Mouse (Mus musculus): ENCODE results near the gene Tsga10. TPM values are rescaled to one million over a fixed set of nuclear protein-coding genes. Genes with fewer than 3 reads are reported as not detected.

Tsga10 gene
- total RNA-seq, 1 experiment, result 2.6 TPM

- H3K36me3 ChIP-seq (ENCODE audit: control insufficient read depth, insufficient read depth, low read length, poor library complexity, severe bottlenecking), result no peaks in the 10 kb centered on the region
- H3K27ac ChIP-seq (ENCODE audit: insufficient read depth, low read depth, low read length, poor library complexity, severe bottlenecking), result no peak overlapping the region
- no peak overlapping the region for H3K9ac ChIP-seq (ENCODE audit: insufficient read depth, low read depth, low read length, poor library complexity, severe bottlenecking)
- no peak for DNase-seq (ENCODE audit: low read depth, low spot score)
- in situ Hi-C loops (cut with MboI; ENCODE audit: low sequenced_read_pairs in 2 of 2, unreplicated experiment in 2 of 2), result no loop called here
- no peaks in the 10 kb centered on the region for H3K9me3 ChIP-seq (ENCODE audit: control insufficient read depth, insufficient read depth, low read depth, low read length)
- no peak overlapping the region for H3K4me3 ChIP-seq (ENCODE audit: insufficient read depth in 1 of 2, low read depth in 1 of 2, low read length in 2 of 2, poor library complexity in 1 of 2, severe bottlenecking in 1 of 2)
- H3K4me1 ChIP-seq (ENCODE audit: control insufficient read depth in 2 of 2, insufficient read depth in 2 of 2, low read length in 2 of 2, poor library complexity in 1 of 2), result no peaks in the 10 kb centered on the region
- TF ChIP-seq CHD2 (IDR thresholded peaks at IDR 0.05; ENCODE audit: low read depth, low read length), result no peak
- no peak for TF ChIP-seq MAFK (IDR thresholded peaks at IDR 0.05; ENCODE audit: insufficient read depth, low read depth, low read length)
- no peak for TF ChIP-seq HCFC1 (IDR thresholded peaks at IDR 0.05; ENCODE audit: borderline replicate concordance, insufficient read depth, low read length)
- no peak for TF ChIP-seq ZNF384 (IDR thresholded peaks at IDR 0.05; ENCODE audit: low read depth, low read length)
- TF ChIP-seq ZC3H11A (IDR thresholded peaks at IDR 0.05; ENCODE audit: borderline replicate concordance, low read depth, low read length), result no peak
Measured at GRCm38 (mm10) chr1:37799505-37799904, 66.7 kb downstream of the Tsga10 start.

- in situ Hi-C loops (cut with MboI; ENCODE audit: low sequenced_read_pairs in 2 of 2, unreplicated experiment in 2 of 2), result no loop called here
Measured at GRCm38 (mm10) chr1:37759407-37759806, 106.8 kb downstream of the Tsga10 start.

GRCm38 (mm10) chr1:37744650-37745259, 121.5 kb downstream of the Tsga10 start:
- DNase-seq (ENCODE audit: low read depth, low spot score), result no peak

More at GRCm38 (mm10) chr1:37759407-37759806, 106.8 kb downstream of the Tsga10 start:
- Histone ChIP-seq H3K9ac (ENCODE audit: insufficient read depth, low read depth, low read length, poor library complexity, severe bottlenecking) (no peak overlapping the region), H3K36me3 (ENCODE audit: control insufficient read depth, insufficient read depth, low read length, poor library complexity, severe bottlenecking) (no peaks in the 10 kb centered on the region), H3K4me1 (ENCODE audit: control insufficient read depth in 2 of 2, insufficient read depth in 2 of 2, low read length in 2 of 2, poor library complexity in 1 of 2) (no peaks in the 10 kb centered on the region), H3K9me3 (ENCODE audit: control insufficient read depth, insufficient read depth, low read depth, low read length) (no peaks in the 10 kb centered on the region), H3K4me3 (ENCODE audit: insufficient read depth in 1 of 2, low read depth in 1 of 2, low read length in 2 of 2, poor library complexity in 1 of 2, severe bottlenecking in 1 of 2) (no peak overlapping the region), H3K27ac (ENCODE audit: insufficient read depth, low read depth, low read length, poor library complexity, severe bottlenecking) (no peak overlapping the region)
- TF ChIP-seq CHD2 (IDR thresholded peaks at IDR 0.05; ENCODE audit: low read depth, low read length) (no peak), HCFC1 (IDR thresholded peaks at IDR 0.05; ENCODE audit: borderline replicate concordance, insufficient read depth, low read length) (no peak)
- no peak for DNase-seq (ENCODE audit: low read depth, low spot score)

GRCm38 (mm10) chr1:37742602-37743270, 123.5 kb downstream of the Tsga10 start:
- Histone ChIP-seq H3K4me3 (ENCODE audit: insufficient read depth in 1 of 2, low read depth in 1 of 2, low read length in 2 of 2, poor library complexity in 1 of 2, severe bottlenecking in 1 of 2) (no peak overlapping the region), H3K9me3 (ENCODE audit: control insufficient read depth, insufficient read depth, low read depth, low read length) (no peaks in the 10 kb centered on the region), H3K36me3 (ENCODE audit: control insufficient read depth, insufficient read depth, low read length, poor library complexity, severe bottlenecking) (no peaks in the 10 kb centered on the region), H3K4me1 (ENCODE audit: control insufficient read depth in 2 of 2, insufficient read depth in 2 of 2, low read length in 2 of 2, poor library complexity in 1 of 2) (no peaks in the 10 kb centered on the region), H3K9ac (ENCODE audit: insufficient read depth, low read depth, low read length, poor library complexity, severe bottlenecking) (no peak overlapping the region), H3K27ac (ENCODE audit: insufficient read depth, low read depth, low read length, poor library complexity, severe bottlenecking) (no peak overlapping the region)
- in situ Hi-C loops (cut with MboI; ENCODE audit: low sequenced_read_pairs in 2 of 2, unreplicated experiment in 2 of 2), result no loop called here
- no peak for DNase-seq (ENCODE audit: low read depth, low spot score)
- TF ChIP-seq ZNF384 (IDR thresholded peaks at IDR 0.05; ENCODE audit: low read depth, low read length) (no peak), ZC3H11A (IDR thresholded peaks at IDR 0.05; ENCODE audit: borderline replicate concordance, low read depth, low read length) (no peak), HCFC1 (IDR thresholded peaks at IDR 0.05; ENCODE audit: borderline replicate concordance, insufficient read depth, low read length) (no peak), MAFK (IDR thresholded peaks at IDR 0.05; ENCODE audit: insufficient read depth, low read depth, low read length) (no peak), CHD2 (IDR thresholded peaks at IDR 0.05; ENCODE audit: low read depth, low read length) (no peak)

More at GRCm38 (mm10) chr1:37744650-37745259, 121.5 kb downstream of the Tsga10 start:
- Histone ChIP-seq H3K36me3 (ENCODE audit: control insufficient read depth, insufficient read depth, low read length, poor library complexity, severe bottlenecking) (no peaks in the 10 kb centered on the region), H3K9me3 (ENCODE audit: control insufficient read depth, insufficient read depth, low read depth, low read length) (no peaks in the 10 kb centered on the region), H3K9ac (ENCODE audit: insufficient read depth, low read depth, low read length, poor library complexity, severe bottlenecking) (no peak overlapping the region), H3K4me1 (ENCODE audit: control insufficient read depth in 2 of 2, insufficient read depth in 2 of 2, low read length in 2 of 2, poor library complexity in 1 of 2) (no peaks in the 10 kb centered on the region), H3K4me3 (ENCODE audit: insufficient read depth in 1 of 2, low read depth in 1 of 2, low read length in 2 of 2, poor library complexity in 1 of 2, severe bottlenecking in 1 of 2) (no peak overlapping the region), H3K27ac (ENCODE audit: insufficient read depth, low read depth, low read length, poor library complexity, severe bottlenecking) (no peak overlapping the region)
- in situ Hi-C loops (cut with MboI; ENCODE audit: low sequenced_read_pairs in 2 of 2, unreplicated experiment in 2 of 2), result no loop called here
- TF ChIP-seq CHD2 (IDR thresholded peaks at IDR 0.05; ENCODE audit: low read depth, low read length) (no peak), ZC3H11A (IDR thresholded peaks at IDR 0.05; ENCODE audit: borderline replicate concordance, low read depth, low read length) (no peak), HCFC1 (IDR thresholded peaks at IDR 0.05; ENCODE audit: borderline replicate concordance, insufficient read depth, low read length) (no peak), MAFK (IDR thresholded peaks at IDR 0.05; ENCODE audit: insufficient read depth, low read depth, low read length) (no peak), ZNF384 (IDR thresholded peaks at IDR 0.05; ENCODE audit: low read depth, low read length) (no peak)
